Mouse (Mus musculus): ENCODE results near the gene Arih1.

The Arih1 gene

DNA sequence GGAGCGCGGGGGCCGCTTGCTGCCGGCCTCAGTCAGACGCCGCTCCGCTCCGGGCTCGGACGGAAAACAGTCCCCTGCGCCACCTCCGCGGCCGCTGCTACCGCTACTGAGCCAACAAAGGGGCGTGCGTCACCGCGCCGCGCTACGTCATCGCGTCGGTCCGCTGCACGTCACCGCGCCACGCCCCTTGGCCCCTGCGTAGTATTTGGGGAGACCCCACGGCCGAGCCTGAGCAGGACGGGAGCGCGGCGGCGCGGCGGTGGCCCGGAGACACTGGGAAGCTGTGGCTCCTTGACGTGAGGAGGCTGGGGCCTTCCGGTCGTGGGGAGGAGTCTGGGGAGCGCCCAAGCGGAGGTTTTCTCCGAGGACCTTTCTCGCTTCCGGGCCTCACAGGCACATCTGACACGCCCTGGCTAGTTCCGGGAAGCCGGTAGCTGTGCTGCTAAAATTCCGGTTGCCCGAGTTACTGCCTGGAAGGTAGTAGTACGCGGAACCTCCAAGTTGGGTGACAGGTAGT is at the start of gene Arih1:
Arih1 (minus strand) TSS at position 70 of the 517 bp plus-strand sequence.
- DNase-seq: peak; percentile 99

- DNase-seq: peak; percentile 32
These were observed 47.5 kb upstream of the Arih1 start for GRCm38 (mm10) chr9:59533889-59534288.

DNA sequence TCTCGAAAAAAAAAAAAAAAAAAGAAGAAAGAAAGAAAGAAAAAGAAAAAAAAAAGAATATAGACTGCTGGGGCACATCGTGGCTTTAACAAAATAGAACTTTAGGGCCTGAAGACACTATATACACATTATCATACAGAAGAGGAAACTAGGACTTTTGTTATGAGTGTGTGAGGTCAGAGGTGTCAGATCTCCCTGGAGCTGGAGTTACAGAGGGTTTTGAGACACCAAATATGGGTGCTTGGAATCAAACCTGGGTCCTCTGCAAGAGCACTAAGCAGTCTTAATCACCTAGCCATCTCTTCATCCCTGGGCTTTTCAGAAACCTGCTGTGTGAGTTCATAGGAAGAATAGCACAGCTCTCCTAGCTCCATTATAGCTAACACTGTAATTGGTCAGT is 47.0 kb upstream of the Arih1 start:
- DNase-seq: no peak

DNA sequence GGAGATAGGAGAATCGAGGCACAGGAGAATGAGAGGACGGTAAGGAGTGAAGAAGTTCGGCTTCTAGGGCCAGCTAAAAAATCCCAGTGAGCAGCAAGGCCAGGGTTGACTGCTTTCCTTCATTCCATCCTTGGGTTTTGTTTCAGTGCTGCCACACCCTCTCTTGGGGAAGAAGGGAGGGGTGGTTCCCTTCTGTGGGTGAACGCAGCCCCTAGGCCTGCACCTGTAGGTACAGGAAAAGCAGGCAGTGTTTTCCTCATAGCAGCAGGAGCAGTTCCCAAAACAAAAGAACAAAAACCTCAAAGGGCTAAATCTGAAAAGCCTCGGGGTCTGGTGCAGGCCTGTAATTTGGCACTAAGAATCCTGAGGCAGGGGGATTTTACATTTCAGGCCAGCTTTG is 45.2 kb upstream of the Arih1 start:
- no peak for DNase-seq

DNA sequence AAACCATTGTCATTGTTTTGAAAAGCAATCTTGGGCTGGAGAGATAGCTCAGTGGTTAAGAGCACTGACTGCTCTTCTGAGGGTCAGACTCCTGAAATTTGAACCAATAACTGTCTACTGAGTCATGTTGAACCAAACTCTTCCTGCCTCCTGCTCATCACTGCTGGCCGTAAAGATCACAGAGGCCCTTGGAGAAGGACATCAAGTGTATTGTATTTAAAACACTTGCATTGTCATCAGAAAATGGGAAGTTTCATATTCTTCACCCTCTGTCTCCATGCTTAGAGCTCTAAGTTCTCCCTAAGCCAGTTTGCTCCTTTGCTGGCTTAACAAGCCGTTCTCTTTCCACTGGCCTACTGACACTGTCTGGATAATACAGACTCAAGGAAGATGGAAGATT is 41.9 kb upstream of the Arih1 start:
- DNase-seq: no peak

GRCm38 (mm10) chr9:59527580-59527979 is 41.2 kb upstream of the Arih1 start:
- no peak for DNase-seq

DNA sequence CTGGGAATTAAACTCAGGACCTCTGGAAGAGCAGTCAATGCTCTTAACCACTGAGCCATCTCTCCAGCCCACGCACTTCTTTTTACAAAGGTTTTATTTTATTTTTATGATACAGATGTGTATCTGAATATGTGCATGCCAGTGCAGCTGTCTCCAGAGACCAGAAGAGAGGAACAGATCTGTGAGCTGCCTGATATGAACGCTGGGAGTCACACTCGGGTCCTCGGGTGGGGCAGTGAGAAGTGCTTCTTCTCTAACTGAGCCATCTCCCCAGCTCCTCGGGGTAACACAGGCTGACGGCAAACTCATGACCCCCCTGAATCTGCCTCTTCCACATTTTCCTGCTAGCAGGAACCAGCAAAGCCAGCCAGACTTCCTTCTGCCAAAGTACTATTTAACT is 40.3 kb upstream of the Arih1 start:
- no peak for DNase-seq

DNA sequence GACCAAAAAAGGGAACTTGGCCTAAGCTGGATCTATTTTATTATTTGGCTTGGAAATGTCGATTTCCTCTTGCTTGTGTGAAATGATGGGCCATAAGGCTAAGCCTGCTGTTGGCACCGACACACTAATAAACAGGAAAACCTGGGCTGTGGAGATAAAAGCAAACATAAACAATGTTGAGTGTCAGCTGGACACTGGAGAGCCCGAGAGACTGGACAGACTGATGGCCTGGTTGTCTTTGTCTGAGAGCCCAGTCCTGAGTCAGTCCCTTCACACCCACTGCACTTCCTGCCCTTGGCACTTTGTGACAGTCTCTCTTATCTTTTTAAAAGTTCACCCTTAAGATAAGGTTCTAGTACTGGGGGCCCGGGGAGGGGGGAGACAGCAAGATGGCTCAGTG is 36.5 kb upstream of the Arih1 start:
- peak; percentile 50 for DNase-seq

GRCm38 (mm10) chr9:59519396-59519795 is 33.0 kb upstream of the Arih1 start:
- DNase-seq: no peak

DNA sequence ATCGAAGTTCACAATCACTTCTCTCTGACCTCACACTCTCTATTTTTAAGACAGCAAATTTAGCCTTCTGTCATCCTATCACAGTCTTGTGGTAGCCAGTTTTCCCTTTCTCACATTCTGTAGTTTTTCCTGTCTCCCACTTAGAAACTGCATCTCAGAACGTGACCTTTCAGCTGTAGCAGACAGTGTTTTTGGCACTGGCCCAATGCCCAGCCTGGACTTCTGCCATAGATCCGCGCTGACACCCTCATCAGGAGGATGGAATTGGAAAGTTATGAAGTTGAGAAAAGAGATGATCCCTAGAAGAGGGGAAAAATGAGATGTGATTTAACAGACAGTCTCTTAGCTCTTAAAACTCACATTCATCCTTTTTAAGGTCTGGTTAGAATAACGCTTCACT is 32.6 kb upstream of the Arih1 start:
- peak; percentile 51 for DNase-seq

DNA sequence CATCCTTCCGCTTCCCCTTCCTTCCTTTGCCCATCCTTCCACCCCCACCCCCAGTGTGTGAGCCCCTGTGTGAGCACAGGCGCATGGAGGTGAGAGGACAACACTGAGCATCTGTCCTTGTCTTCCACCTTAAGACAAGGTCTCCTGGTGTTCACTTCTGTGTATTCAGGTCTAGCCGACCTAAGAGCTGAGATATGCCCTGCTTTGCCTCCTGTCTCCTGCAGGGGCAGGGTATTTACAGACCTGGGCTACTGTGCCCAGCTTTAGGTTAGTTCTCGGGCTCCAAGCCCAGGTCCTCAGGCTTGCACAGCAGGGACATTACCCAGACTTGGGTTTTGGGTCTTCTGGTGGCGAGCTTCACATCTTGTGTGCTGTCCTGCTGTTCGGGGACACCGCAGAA is 30.7 kb upstream of the Arih1 start:
- no peak for DNase-seq

GRCm38 (mm10) chr9:59515069-59515468 is 28.7 kb upstream of the Arih1 start:
- DNase-seq: no peak

DNA sequence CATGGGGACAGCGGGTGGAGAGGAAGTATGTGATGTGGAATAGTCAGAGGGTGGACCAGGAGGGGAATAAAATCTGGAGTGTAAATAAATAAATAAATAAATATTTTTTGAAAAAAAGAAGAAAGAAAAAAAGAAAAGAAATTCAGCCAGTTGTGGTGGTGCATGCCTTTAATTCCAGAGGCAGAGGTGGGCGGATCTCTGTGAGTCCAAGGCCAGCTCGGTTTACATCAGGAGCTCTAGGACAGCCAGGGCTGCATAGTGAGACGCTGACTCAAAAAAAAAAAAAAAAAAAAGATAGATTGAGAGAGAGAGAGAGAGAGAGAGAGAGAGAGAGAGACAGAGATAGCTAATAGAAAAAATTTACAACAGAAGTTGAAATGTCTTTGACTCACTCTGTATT is 26.0 kb upstream of the Arih1 start:
- DNase-seq: no peak

DNA sequence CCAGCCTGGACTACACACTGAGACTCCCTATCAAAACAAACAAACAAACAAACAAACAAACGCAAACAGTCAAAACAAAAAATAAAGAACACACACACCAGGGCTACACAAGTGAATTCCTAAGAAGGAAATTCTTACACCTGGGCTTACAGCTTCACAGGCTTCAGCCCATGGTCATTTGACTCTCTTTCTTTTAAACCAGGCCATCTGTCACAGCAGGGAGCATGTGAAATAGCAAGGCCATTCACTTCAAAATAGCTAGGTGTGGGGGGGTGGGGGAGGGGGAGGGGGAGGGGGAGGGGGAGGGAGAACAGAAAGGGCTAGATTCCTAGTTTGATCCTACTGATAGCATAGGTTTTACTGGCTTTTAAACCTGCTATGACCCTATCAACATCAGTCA is 21.7 kb upstream of the Arih1 start:
- no peak for DNase-seq

GRCm38 (mm10) chr9:59487331-59487730 is 913 bp upstream of the Arih1 start:
- DNase-seq: no peak

GRCm38 (mm10) chr9:59486076-59486518 is 321 bp downstream of the Arih1 start:
- no peak for DNase-seq

DNA sequence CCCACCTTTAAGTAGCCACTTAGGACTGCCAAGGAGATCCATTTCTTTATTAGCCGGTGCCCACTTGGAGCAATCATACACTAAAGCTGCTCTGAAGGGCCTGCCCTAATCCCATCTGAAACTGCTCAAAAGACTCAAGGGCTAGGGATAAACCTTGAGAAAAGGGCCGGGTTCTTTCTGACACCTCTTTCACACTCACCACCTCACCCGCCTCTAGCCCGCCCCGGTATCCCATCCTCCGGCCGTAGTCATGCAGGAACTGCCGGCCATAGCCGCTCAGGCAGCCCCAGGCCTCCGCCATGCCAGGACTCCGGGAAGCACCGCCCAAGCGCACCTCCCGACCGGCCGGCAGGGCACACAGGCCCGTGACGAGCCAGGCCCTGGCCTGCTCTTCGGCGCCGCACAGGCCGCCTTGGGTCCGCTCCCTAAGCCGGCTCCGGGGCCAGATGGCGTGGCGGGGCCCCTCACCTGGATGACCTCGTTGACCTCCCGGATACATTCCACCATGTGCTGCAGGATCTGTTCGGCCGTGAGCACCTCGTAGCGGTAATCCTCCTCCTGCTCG is 825 bp downstream of the Arih1 start:
- DNase-seq: peak; percentile 71

GRCm38 (mm10) chr9:59484760-59485159 is 1.7 kb downstream of the Arih1 start:
- no peak for DNase-seq

DNA sequence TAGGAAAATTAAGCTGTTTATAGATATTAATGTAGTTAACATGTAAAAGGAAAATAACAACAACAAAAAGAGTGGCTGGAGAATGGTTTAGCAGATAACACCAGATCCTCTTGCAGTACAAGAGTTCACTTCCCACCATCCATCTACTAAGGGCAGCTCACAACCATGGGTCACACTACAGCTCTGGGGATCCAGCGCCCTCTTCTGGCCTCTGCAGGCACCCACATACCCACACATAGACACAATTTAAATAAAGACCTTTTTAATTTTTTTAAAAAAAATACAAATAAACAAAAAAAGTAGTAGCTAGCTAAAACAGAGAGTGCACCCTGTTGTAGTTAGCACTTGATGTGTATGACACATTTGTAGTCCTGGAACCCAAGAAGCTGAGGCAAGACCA is 4.0 kb downstream of the Arih1 start:
- DNase-seq: peak; percentile 41

DNA sequence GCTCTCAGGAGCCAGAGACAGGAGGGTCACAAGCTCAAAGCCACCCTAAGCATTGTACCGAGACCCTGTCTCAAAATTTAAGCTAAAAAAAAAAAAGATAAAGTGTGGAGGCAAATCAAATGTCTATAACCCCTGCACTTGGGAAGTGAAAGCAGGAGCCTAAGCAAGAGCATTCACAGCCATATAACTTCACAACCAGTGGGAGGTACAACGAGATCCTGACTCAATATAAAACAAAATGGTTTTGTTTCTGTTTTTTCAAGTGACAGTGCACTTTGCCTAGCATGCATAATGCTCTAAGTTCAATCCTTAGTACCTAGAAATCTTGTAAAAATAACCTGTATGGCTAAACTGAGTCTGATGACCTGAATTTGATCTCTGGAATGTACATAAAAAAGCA is 9.8 kb downstream of the Arih1 start:
- no peak for DNase-seq

DNA sequence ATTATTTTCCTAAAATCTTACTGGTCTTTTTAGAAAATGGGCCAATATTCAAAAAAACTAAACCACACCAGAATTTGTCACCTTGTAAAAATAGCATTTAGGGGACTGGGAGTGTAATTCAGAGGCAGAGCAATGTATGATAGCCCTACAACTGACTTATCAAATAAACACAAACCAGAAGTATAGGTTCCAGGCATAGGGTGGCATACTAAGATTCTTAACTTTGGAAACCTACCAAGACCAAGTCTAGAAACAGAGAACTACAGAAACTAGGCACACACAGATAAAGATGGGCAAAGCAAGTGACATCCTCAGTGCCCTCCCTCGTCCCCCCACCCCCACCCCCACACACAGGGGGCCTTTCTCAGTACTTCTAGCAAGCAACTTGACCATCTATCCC is 11.6 kb downstream of the Arih1 start:
- DNase-seq: no peak

DNA sequence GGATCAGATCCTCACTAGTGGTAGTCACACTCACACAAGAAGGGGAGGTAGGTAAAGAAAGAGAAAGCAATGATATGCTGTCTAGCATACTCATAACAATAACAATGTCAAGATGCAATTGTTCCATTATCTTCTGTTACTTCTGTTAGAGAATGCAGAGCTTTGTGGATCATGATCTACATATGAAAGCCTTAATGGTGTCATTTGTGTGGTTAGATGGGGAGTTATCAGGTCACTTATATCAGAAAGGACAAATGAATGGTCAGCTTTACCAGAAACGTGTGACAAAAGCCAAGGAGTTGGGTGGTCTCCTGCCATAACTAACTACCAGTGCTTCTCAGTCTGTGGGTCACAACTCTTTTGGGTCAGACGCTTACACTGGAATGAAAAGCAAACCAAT is 13.2 kb downstream of the Arih1 start:
- no peak for DNase-seq

GRCm38 (mm10) chr9:59469446-59469845 is 17.0 kb downstream of the Arih1 start:
- no peak for DNase-seq

DNA sequence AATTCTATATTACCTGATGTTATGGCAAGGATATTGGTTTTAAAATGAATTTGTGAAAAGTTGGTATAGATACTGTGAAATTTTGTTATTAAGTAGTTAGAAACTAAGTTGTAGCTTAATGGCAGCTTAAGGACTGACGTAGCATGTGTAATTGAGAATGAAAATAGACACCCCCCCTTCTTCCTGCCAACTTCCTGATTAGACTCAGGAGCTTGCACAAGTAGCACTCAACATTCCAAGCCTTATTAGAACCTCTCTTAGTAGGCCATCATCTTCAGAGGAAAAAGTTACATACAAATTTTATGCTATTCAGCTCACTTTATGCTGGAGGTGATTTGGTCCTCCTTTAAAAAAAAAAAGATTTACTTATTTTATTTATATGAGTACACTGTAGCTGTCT is 22.1 kb downstream of the Arih1 start:
- DNase-seq: no peak

DNA sequence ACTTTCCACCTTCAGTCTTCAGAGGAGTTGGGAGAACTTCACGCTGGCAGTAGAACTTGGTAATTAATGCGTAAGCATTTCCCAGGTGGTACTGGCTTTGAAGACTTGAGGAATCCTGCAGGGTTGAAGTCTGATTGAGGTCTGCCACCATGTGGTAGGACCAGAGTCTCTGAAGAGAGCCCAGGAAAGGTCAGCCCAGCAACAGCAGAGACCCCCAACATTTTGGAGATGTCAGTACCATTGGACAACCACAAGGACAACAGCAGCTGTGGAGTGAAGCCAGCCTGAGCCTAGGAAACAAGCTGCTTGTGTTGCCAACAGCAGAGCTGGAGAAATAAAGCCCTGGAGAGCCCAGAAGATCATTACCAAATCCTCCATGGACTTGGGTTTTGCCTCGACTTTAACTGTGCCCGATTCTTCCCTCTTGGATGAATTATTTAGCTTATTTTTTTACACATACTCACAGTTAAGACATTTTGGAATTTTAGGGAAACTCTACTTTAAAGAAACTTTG is 27.4 kb downstream of the Arih1 start:
- DNase-seq: no peak
